Mouse (Mus musculus) erythroid progenitor cell, adult 5-6 weeks (primary cell): Measurements from ENCODE around the gene Nup214. TPM values are rescaled to one million over a fixed set of nuclear protein-coding genes. Genes with fewer than 3 reads are reported as not detected.

Source experiments
- ATAC-seq: replicated peaks from 2 replicates; pipeline ENCODE4 v1.8.0; 2016; ENCODE audit warnings: moderate number of reproducible peaks, mild to moderate bottlenecking, moderate TSS enrichment, inconsistent platforms; ENCODE audit not compliant: poor library complexity, low FRiP score, severe bottlenecking
- total RNA-seq, 2 experiments: library from RNA; stranded (forward) in 1 of 2; stranded (reverse) in 1 of 2; fragments of 150-400 nt in 1 of 2; fragments of 186-747, 209-891 nt in 1 of 2; gene quantifications; 2 replicates each; pipeline versions ENCODE4 v1.2.3 to v1.2.4; 2015 to 2017; ENCODE audit warnings: low replicate concordance in 2 of 2

The Nup214 gene
- total RNA-seq, 2 experiments from 2014 or later, result 39.5 to 87.6 TPM

- ATAC-seq, result no peak
These were observed 11.6 kb upstream of the Nup214 start for GRCm38 (mm10) chr2:31962501-31963224.

GRCm38 (mm10) chr2:31963491-31963890 is 10.7 kb upstream of the Nup214 start:
- no peak for ATAC-seq

- ATAC-seq, result no peak
These were observed 10.0 kb upstream of the Nup214 start for GRCm38 (mm10) chr2:31964191-31964590.

GRCm38 (mm10) chr2:31965110-31965509 is 9.1 kb upstream of the Nup214 start:
- ATAC-seq, result peak; percentile 76

- ATAC-seq, result no peak
These were observed 7.4 kb upstream of the Nup214 start for GRCm38 (mm10) chr2:31966801-31967200.

- ATAC-seq, result no peak
These were observed 1.6 kb upstream of the Nup214 start for GRCm38 (mm10) chr2:31972589-31972988.

- no peak for ATAC-seq
These were observed 654 bp downstream of the Nup214 start for GRCm38 (mm10) chr2:31974809-31975371.

- no peak for ATAC-seq
These were observed 13.5 kb downstream of the Nup214 start for GRCm38 (mm10) chr2:31987774-31988173.

GRCm38 (mm10) chr2:31990961-31991360 is 16.7 kb downstream of the Nup214 start:
- ATAC-seq, result no peak

- ATAC-seq, result no peak
These were observed 20.7 kb downstream of the Nup214 start for GRCm38 (mm10) chr2:31994896-31995295.

GRCm38 (mm10) chr2:31996060-31996459 is 21.8 kb downstream of the Nup214 start:
- no peak for ATAC-seq

GRCm38 (mm10) chr2:31997539-31997938 is 23.3 kb downstream of the Nup214 start:
- ATAC-seq, result no peak

GRCm38 (mm10) chr2:31998443-31998842 is 24.2 kb downstream of the Nup214 start:
- ATAC-seq, result no peak

GRCm38 (mm10) chr2:32008311-32008710 is 34.1 kb downstream of the Nup214 start:
- ATAC-seq, result no peak

- ATAC-seq, result no peak
These were observed 34.5 kb downstream of the Nup214 start for GRCm38 (mm10) chr2:32008716-32009115.

- ATAC-seq, result no peak
These were observed 45.5 kb downstream of the Nup214 start for GRCm38 (mm10) chr2:32019704-32020103.

- ATAC-seq, result no peak
These were observed 46.0 kb downstream of the Nup214 start for GRCm38 (mm10) chr2:32020229-32020628.

- ATAC-seq, result no peak
These were observed 50.1 kb downstream of the Nup214 start for GRCm38 (mm10) chr2:32024372-32024771.

GRCm38 (mm10) chr2:32029636-32030035 is 55.4 kb downstream of the Nup214 start:
- ATAC-seq, result no peak

- no peak for ATAC-seq
These were observed 59.2 kb downstream of the Nup214 start for GRCm38 (mm10) chr2:32033436-32033835.

GRCm38 (mm10) chr2:32034206-32034605 is 60.0 kb downstream of the Nup214 start:
- no peak for ATAC-seq
